Mouse (Mus musculus) intestine, embryonic 15.5 days (tissue): ENCODE results near the gene Cd24a. TPM values are rescaled to one million over a fixed set of nuclear protein-coding genes. Genes with fewer than 3 reads are reported as not detected.
A peak's percentile ranks its signal among the peaks of the same experiment; 100 is the strongest.

ENCODE experiments used
- ATAC-seq: fragments of 200-750 bp; cut with Nextera tagmentation; 2 replicates; pipeline ENCODE4 v1.8.0; 2017; ENCODE audit warnings: moderate TSS enrichment, moderate library complexity
- H3K27ac ChIP-seq: fragments of 300-500 bp; sonication (generic); 2 replicates; pipeline ENCODE4 v1.5.1; 2015; ENCODE audit warnings: mild to moderate bottlenecking, inconsistent platforms
- H3K27me3 ChIP-seq: fragments of 300-500 bp; sonication (generic); replicated peaks from 2 replicates; pipeline ENCODE4 v1.6.1; 2015; ENCODE audit warnings: inconsistent platforms
- H3K36me3 ChIP-seq: fragments of 300-500 bp; sonication (generic); 2 replicates; pipeline ENCODE4 v1.6.1; 2015; ENCODE audit warnings: inconsistent platforms
- H3K4me1 ChIP-seq: fragments of 300-500 bp; sonication (generic); replicated peaks from 2 replicates; pipeline ENCODE4 v1.6.1; 2015; ENCODE audit warnings: inconsistent platforms
- H3K4me2 ChIP-seq: fragments of 300-500 bp; sonication (generic); replicated peaks from 2 replicates; pipeline ENCODE4 v1.6.1; 2015; ENCODE audit warnings: mild to moderate bottlenecking, inconsistent platforms
- H3K4me3 ChIP-seq: fragments of 300-500 bp; sonication (generic); replicated peaks from 2 replicates; pipeline ENCODE4 v1.5.1; 2015; ENCODE audit warnings: inconsistent platforms
- H3K9ac ChIP-seq: fragments of 300-500 bp; sonication (generic); 2 replicates; pipeline ENCODE4 v1.6.1; 2015; ENCODE audit warnings: inconsistent platforms
- H3K9me3 ChIP-seq: fragments of 300-500 bp; sonication (generic); 2 replicates; pipeline ENCODE4 v1.6.1; 2016; ENCODE audit warnings: inconsistent platforms
- WGBS: fragments of 180-500 bp; shearing (Covaris S2); methylation state at CpG from one replicate; pipeline ENCODE4 v1.1.7; 2015; 5-methylcytosine and 5-hydroxymethylcytosine counted together
- polyA plus RNA-seq: library from polyadenylated mRNA; unstranded; fragments of >200 nt; fragmentation: Nextera tagmentation; extraction: Ambion mirVana; gene quantifications from 2 replicates; pipeline ENCODE4 v1.2.1, GENCODE M21; 2015

The Cd24a gene
- polyA plus RNA-seq, result 189 and 204 TPM in 2 replicates

- WGBS, result under 1% methylated on average over 6 of the region's 6 CpGs
- H3K4me1 ChIP-seq, result no peaks in the 10 kb centered on the region
- H3K4me2 ChIP-seq, result peak within 1 kb of the TSS; percentile 95
- peak within 1 kb of the TSS; percentile 96 for H3K27ac ChIP-seq
- ATAC-seq, result no peak
- peak within 1 kb of the TSS; percentile 64 for H3K4me3 ChIP-seq
- H3K9ac ChIP-seq, result peak within 1 kb of the TSS; percentile 75
- no peaks in the 10 kb centered on the region for H3K36me3 ChIP-seq
- no peaks in the 10 kb centered on the region for H3K27me3 ChIP-seq
- H3K9me3 ChIP-seq, result no peaks in the 10 kb centered on the region
Measured at GRCm38 (mm10) chr10:43577997-43578331, at the start of gene Cd24a. TSS of gene Cd24a (plus strand) at chr10:43578284.

- H3K4me3 ChIP-seq, result no peak overlapping the region
- H3K36me3 ChIP-seq, result peaks cover 24% of the 10 kb centered on the region
- ATAC-seq, result no peak
- H3K27me3 ChIP-seq, result no peaks in the 10 kb centered on the region
- no peak overlapping the region for H3K27ac ChIP-seq
- no peaks in the 10 kb centered on the region for H3K9me3 ChIP-seq
- 71% methylated on average over 1 of the region's 1 CpGs for WGBS
- H3K9ac ChIP-seq, result no peak overlapping the region
- peaks cover 5% of the 10 kb centered on the region for H3K4me1 ChIP-seq
- H3K4me2 ChIP-seq, result no peak overlapping the region
Measured at GRCm38 (mm10) chr10:43534382-43534781, 43.7 kb upstream of the Cd24a start.

GRCm38 (mm10) chr10:43537652-43538051 is 40.4 kb upstream of the Cd24a start:
- Histone ChIP-seq H3K9me3 (no peaks in the 10 kb centered on the region), H3K27me3 (no peaks in the 10 kb centered on the region), H3K4me3 (no peak overlapping the region), H3K36me3 (peaks cover 4% of the 10 kb centered on the region; the same call in 1 of the 2 replicates), H3K27ac (no peak overlapping the region), H3K4me1 (peaks cover 11% of the 10 kb centered on the region), H3K9ac (no peak overlapping the region), H3K4me2 (no peak overlapping the region)
- ATAC-seq, result no peak
- WGBS, result 93% methylated on average over 7 of the region's 7 CpGs

GRCm38 (mm10) chr10:43538831-43539230 is 39.3 kb upstream of the Cd24a start:
- Histone ChIP-seq H3K4me1 (peaks cover 11% of the 10 kb centered on the region), H3K36me3 (no peaks in the 10 kb centered on the region), H3K4me3 (no peak overlapping the region), H3K9ac (no peak overlapping the region), H3K27ac (no peak overlapping the region), H3K27me3 (no peaks in the 10 kb centered on the region), H3K9me3 (no peaks in the 10 kb centered on the region), H3K4me2 (no peak overlapping the region)
- whole genome bisulfite sequencing, result 81% methylated on average over 5 of the region's 5 CpGs
- no peak for ATAC-seq

GRCm38 (mm10) chr10:43539746-43540310 is 38.3 kb upstream of the Cd24a start:
- Histone ChIP-seq H3K4me2 (peak overlapping the region; percentile 59), H3K9ac (peak overlapping the region; percentile 94), H3K4me1 (peaks cover 11% of the 10 kb centered on the region), H3K27me3 (no peaks in the 10 kb centered on the region), H3K9me3 (no peaks in the 10 kb centered on the region), H3K36me3 (no peaks in the 10 kb centered on the region), H3K4me3 (peak overlapping the region; percentile 90), H3K27ac (0 out of 2 replicates have a peak overlapping the region, but pooled peaks have one; percentile 82)
- no peak for ATAC-seq
- WGBS, result 15% methylated on average over 12 of the region's 12 CpGs

GRCm38 (mm10) chr10:43540442-43541152 is 37.5 kb upstream of the Cd24a start, which contains the start of gene 1700021F05Rik:
TSS of gene 1700021F05Rik (minus strand) at chr10:43540994.
- H3K27ac ChIP-seq, result peak within 1 kb of the TSS; percentile 82
- H3K4me3 ChIP-seq, result peak within 1 kb of the TSS; percentile 90
- H3K4me1 ChIP-seq, result peaks cover 11% of the 10 kb centered on the region
- H3K9me3 ChIP-seq, result no peaks in the 10 kb centered on the region
- H3K36me3 ChIP-seq, result no peaks in the 10 kb centered on the region
- H3K9ac ChIP-seq, result peak within 1 kb of the TSS; percentile 94
- peak; percentile 100 for ATAC-seq
- H3K4me2 ChIP-seq, result peak within 1 kb of the TSS; percentile 59
- WGBS, result under 1% methylated on average over 54 of the region's 56 CpGs
- H3K27me3 ChIP-seq, result no peaks in the 10 kb centered on the region

GRCm38 (mm10) chr10:43541153-43541544 is 36.9 kb upstream of the Cd24a start:
- H3K4me2 ChIP-seq, result peak overlapping the region; percentile 59
- WGBS, result 37% methylated on average over 8 of the region's 8 CpGs
- H3K9me3 ChIP-seq, result no peaks in the 10 kb centered on the region
- H3K27me3 ChIP-seq, result no peaks in the 10 kb centered on the region
- no peak overlapping the region for H3K27ac ChIP-seq
- H3K4me1 ChIP-seq, result peaks cover 11% of the 10 kb centered on the region
- no peaks in the 10 kb centered on the region for H3K36me3 ChIP-seq
- no peak; the same call in none of the 2 replicates for ATAC-seq
- H3K4me3 ChIP-seq, result peak overlapping the region; percentile 90
- H3K9ac ChIP-seq, result no peak overlapping the region

GRCm38 (mm10) chr10:43549411-43549810 is 28.7 kb upstream of the Cd24a start:
- WGBS, result 61% methylated on average over 5 of the region's 5 CpGs
- no peak for ATAC-seq

GRCm38 (mm10) chr10:43550923-43551322 is 27.2 kb upstream of the Cd24a start:
- Histone ChIP-seq H3K27me3 (no peaks in the 10 kb centered on the region), H3K4me2 (no peak overlapping the region), H3K9me3 (no peaks in the 10 kb centered on the region), H3K4me3 (no peak overlapping the region), H3K4me1 (no peaks in the 10 kb centered on the region), H3K9ac (no peak overlapping the region), H3K27ac (no peak overlapping the region), H3K36me3 (no peaks in the 10 kb centered on the region)
- 32% methylated on average over 3 of the region's 3 CpGs for WGBS
- ATAC-seq, result no peak

More at GRCm38 (mm10) chr10:43549411-43549810, 28.7 kb upstream of the Cd24a start:
- H3K9me3 ChIP-seq, result no peaks in the 10 kb centered on the region
- H3K27me3 ChIP-seq, result no peaks in the 10 kb centered on the region
- no peaks in the 10 kb centered on the region for H3K4me1 ChIP-seq
- no peak overlapping the region for H3K4me3 ChIP-seq
- no peak overlapping the region for H3K4me2 ChIP-seq
- no peak overlapping the region for H3K27ac ChIP-seq
- no peak overlapping the region for H3K9ac ChIP-seq
- H3K36me3 ChIP-seq, result no peaks in the 10 kb centered on the region

GRCm38 (mm10) chr10:43551388-43551787 is 26.7 kb upstream of the Cd24a start:
- 30% methylated on average over 3 of the region's 3 CpGs for WGBS
- H3K4me3 ChIP-seq, result no peak overlapping the region
- no peak for ATAC-seq
- H3K27me3 ChIP-seq, result no peaks in the 10 kb centered on the region
- no peaks in the 10 kb centered on the region for H3K36me3 ChIP-seq
- H3K4me1 ChIP-seq, result no peaks in the 10 kb centered on the region
- H3K27ac ChIP-seq, result no peak overlapping the region
- H3K9ac ChIP-seq, result no peak overlapping the region
- H3K9me3 ChIP-seq, result no peaks in the 10 kb centered on the region
- no peak overlapping the region for H3K4me2 ChIP-seq

GRCm38 (mm10) chr10:43557630-43558165 is 20.4 kb upstream of the Cd24a start:
- H3K9me3 ChIP-seq, result no peaks in the 10 kb centered on the region
- H3K27ac ChIP-seq, result no peak overlapping the region
- H3K4me2 ChIP-seq, result no peak overlapping the region
- H3K4me1 ChIP-seq, result no peaks in the 10 kb centered on the region
- no peak for ATAC-seq
- 88% methylated on average over 5 of the region's 5 CpGs for WGBS
- no peak overlapping the region for H3K4me3 ChIP-seq
- no peaks in the 10 kb centered on the region for H3K36me3 ChIP-seq
- H3K9ac ChIP-seq, result no peak overlapping the region
- H3K27me3 ChIP-seq, result no peaks in the 10 kb centered on the region

GRCm38 (mm10) chr10:43559313-43559712 is 18.8 kb upstream of the Cd24a start:
- H3K9ac ChIP-seq, result no peak overlapping the region
- no peaks in the 10 kb centered on the region for H3K4me1 ChIP-seq
- no peaks in the 10 kb centered on the region for H3K27me3 ChIP-seq
- H3K4me2 ChIP-seq, result no peak overlapping the region
- H3K9me3 ChIP-seq, result no peaks in the 10 kb centered on the region
- H3K4me3 ChIP-seq, result no peak overlapping the region
- ATAC-seq, result no peak
- WGBS, result 72% methylated on average over 11 of the region's 11 CpGs
- H3K27ac ChIP-seq, result no peak overlapping the region
- no peaks in the 10 kb centered on the region for H3K36me3 ChIP-seq
